Mouse (Mus musculus): Measurements from ENCODE around the gene Zfp827.

Gene Zfp827

GRCm38 (mm10) chr8:79067812-79068630, 39.8 kb downstream of the Zfp827 start:
- no peak for DNase-seq

GRCm38 (mm10) chr8:79073311-79073710, 45.1 kb downstream of the Zfp827 start:
- no peak for DNase-seq

GRCm38 (mm10) chr8:79074986-79075385, 46.7 kb downstream of the Zfp827 start:
- no peak for DNase-seq

- no peak for DNase-seq
Observed at GRCm38 (mm10) chr8:79077256-79077655, 49.0 kb downstream of the Zfp827 start.

GRCm38 (mm10) chr8:79078556-79079195, 50.4 kb downstream of the Zfp827 start:
- DNase-seq, result no peak

GRCm38 (mm10) chr8:79079196-79079561, 50.9 kb downstream of the Zfp827 start:
- DNase-seq, result peak in 1 of 2 experiments; percentile 25

GRCm38 (mm10) chr8:79080096-79080739, 52.0 kb downstream of the Zfp827 start:
- DNase-seq, result peak; percentile 53 to 55

GRCm38 (mm10) chr8:79081333-79081732, 53.1 kb downstream of the Zfp827 start:
- DNase-seq, result no peak

- DNase-seq, result no peak
Observed at GRCm38 (mm10) chr8:79081955-79082354, 53.7 kb downstream of the Zfp827 start.

- DNase-seq, result peak; percentile 70 to 76
Observed at GRCm38 (mm10) chr8:79083461-79084358, 55.5 kb downstream of the Zfp827 start.

- DNase-seq, result no peak
Observed at GRCm38 (mm10) chr8:79084359-79084820, 56.2 kb downstream of the Zfp827 start.

GRCm38 (mm10) chr8:79094422-79094821, 66.2 kb downstream of the Zfp827 start:
- no peak for DNase-seq

GRCm38 (mm10) chr8:79095162-79095561, 66.9 kb downstream of the Zfp827 start:
- no peak for DNase-seq

- no peak for DNase-seq
Observed at GRCm38 (mm10) chr8:79096970-79097369, 68.7 kb downstream of the Zfp827 start.

- DNase-seq, result no peak
Observed at GRCm38 (mm10) chr8:79102707-79103106, 74.5 kb downstream of the Zfp827 start.

- DNase-seq, result no peak
Observed at GRCm38 (mm10) chr8:79103185-79103878, 75.1 kb downstream of the Zfp827 start.

- DNase-seq, result peak in 1 of 2 experiments; percentile 34
Observed at GRCm38 (mm10) chr8:79103923-79104580, 75.8 kb downstream of the Zfp827 start.

GRCm38 (mm10) chr8:79104634-79105033, 76.4 kb downstream of the Zfp827 start:
- peak in 1 of 2 experiments; percentile 23 for DNase-seq

- no peak for DNase-seq
Observed at GRCm38 (mm10) chr8:79105186-79105585, 76.9 kb downstream of the Zfp827 start.

GRCm38 (mm10) chr8:79111461-79111860, 83.2 kb downstream of the Zfp827 start:
- DNase-seq, result peak; percentile 42 to 43

- DNase-seq, result no peak
Observed at GRCm38 (mm10) chr8:79112480-79112879, 84.2 kb downstream of the Zfp827 start.

All from kidney, postnatal 36 days (tissue).